Mouse (Mus musculus) limb, embryonic 15.5 days (tissue): ENCODE data around the gene Smo. TPM values are rescaled to one million over a fixed set of nuclear protein-coding genes. Genes with fewer than 3 reads are reported as not detected.

Experiments
- ATAC-seq: fragments of 200-750 bp; cut with Nextera tagmentation; 2 replicates; pipeline ENCODE4 v1.8.0; 2017; ENCODE audit warnings: low read depth, moderate TSS enrichment; ENCODE audit not compliant: insufficient number of reproducible peaks, low FRiP score, low TSS enrichment
- H3K27ac ChIP-seq: fragments of 300-500 bp; sonication (generic); 2 replicates; pipeline ENCODE4 v1.5.1; 2015; ENCODE audit warnings: moderate library complexity, mild to moderate bottlenecking, inconsistent platforms
- H3K27me3 ChIP-seq: fragments of 300-500 bp; sonication (generic); 2 replicates; pipeline ENCODE4 v1.6.1; 2015; ENCODE audit warnings: inconsistent platforms
- H3K36me3 ChIP-seq: fragments of 300-500 bp; sonication (generic); 2 replicates; pipeline ENCODE4 v1.6.1; 2015; ENCODE audit warnings: inconsistent platforms
- H3K4me1 ChIP-seq: fragments of 300-500 bp; sonication (generic); 2 replicates; pipeline ENCODE4 v1.6.1; 2015; ENCODE audit warnings: inconsistent platforms
- H3K4me2 ChIP-seq: fragments of 300-500 bp; sonication (generic); 2 replicates; pipeline ENCODE4 v1.6.1; 2015; ENCODE audit warnings: mild to moderate bottlenecking, inconsistent platforms
- H3K4me3 ChIP-seq: fragments of 300-500 bp; sonication (generic); 2 replicates; pipeline ENCODE4 v1.5.1; 2015; ENCODE audit warnings: mild to moderate bottlenecking, inconsistent platforms
- H3K9ac ChIP-seq: fragments of 300-500 bp; sonication (generic); 2 replicates; pipeline ENCODE4 v1.6.1; 2015; ENCODE audit warnings: inconsistent platforms
- H3K9me3 ChIP-seq: fragments of 300-500 bp; sonication (generic); 2 replicates; pipeline ENCODE4 v1.6.1; 2016; ENCODE audit warnings: inconsistent platforms
- WGBS: fragments of 180-500 bp; shearing (Covaris S2); methylation state at CpG from one replicate; pipeline ENCODE4 v1.1.7; 2015; 5-methylcytosine and 5-hydroxymethylcytosine counted together
- polyA plus RNA-seq: library from polyadenylated mRNA; unstranded; fragments of >200 nt; fragmentation: Nextera tagmentation; extraction: Ambion mirVana; gene quantifications from 2 replicates; pipeline ENCODE4 v1.2.1, GENCODE M21; 2015

Gene Smo
- polyA plus RNA-seq, 1 experiment from 2014 or later, result 52.1 TPM

GRCm38 (mm10) chr6:29704143-29704542 is 31.2 kb upstream of the Smo start:
- peaks cover 3% of the 10 kb centered on the region; the same call in 1 of the 2 replicates for H3K4me1 ChIP-seq
- no peak overlapping the region for H3K4me2 ChIP-seq
- no peak overlapping the region for H3K4me3 ChIP-seq
- no peaks in the 10 kb centered on the region for H3K27me3 ChIP-seq
- H3K27ac ChIP-seq, result no peak overlapping the region
- no peaks in the 10 kb centered on the region for H3K9me3 ChIP-seq
- no peak overlapping the region for H3K9ac ChIP-seq
- H3K36me3 ChIP-seq, result no peaks in the 10 kb centered on the region
- WGBS, result 88% methylated on average over 5 of the region's 5 CpGs
- ATAC-seq, result no peak

GRCm38 (mm10) chr6:29707902-29708301 is 27.4 kb upstream of the Smo start:
- peaks cover 3% of the 10 kb centered on the region; the same call in 1 of the 2 replicates for H3K4me1 ChIP-seq
- H3K27ac ChIP-seq, result no peak overlapping the region
- 27% methylated on average over 2 of the region's 2 CpGs for WGBS
- H3K27me3 ChIP-seq, result no peaks in the 10 kb centered on the region
- H3K36me3 ChIP-seq, result no peaks in the 10 kb centered on the region
- no peaks in the 10 kb centered on the region for H3K9me3 ChIP-seq
- no peak overlapping the region for H3K4me2 ChIP-seq
- no peak for ATAC-seq
- no peak overlapping the region for H3K4me3 ChIP-seq
- H3K9ac ChIP-seq, result no peak overlapping the region

GRCm38 (mm10) chr6:29711318-29711717 is 24.0 kb upstream of the Smo start:
- H3K27me3 ChIP-seq, result no peaks in the 10 kb centered on the region
- H3K4me2 ChIP-seq, result no peak overlapping the region
- no peak overlapping the region for H3K27ac ChIP-seq
- H3K9ac ChIP-seq, result no peak overlapping the region
- no peak for ATAC-seq
- H3K4me3 ChIP-seq, result no peak overlapping the region
- no peaks in the 10 kb centered on the region for H3K9me3 ChIP-seq
- WGBS, result 25% methylated on average over 3 of the region's 3 CpGs
- H3K4me1 ChIP-seq, result peaks cover 3% of the 10 kb centered on the region; the same call in 1 of the 2 replicates
- no peaks in the 10 kb centered on the region for H3K36me3 ChIP-seq

- Histone ChIP-seq H3K9me3 (no peaks in the 10 kb centered on the region), H3K36me3 (no peaks in the 10 kb centered on the region), H3K27ac (no peak overlapping the region), H3K9ac (no peak overlapping the region), H3K4me2 (no peak overlapping the region), H3K4me3 (no peak overlapping the region), H3K27me3 (no peaks in the 10 kb centered on the region), H3K4me1 (peaks cover 9% of the 10 kb centered on the region)
- ATAC-seq, result no peak
- WGBS, result 43% methylated on average over 3 of the region's 3 CpGs
Measured at GRCm38 (mm10) chr6:29712011-29712584, 23.2 kb upstream of the Smo start.

- H3K36me3 ChIP-seq, result no peaks in the 10 kb centered on the region
- H3K4me2 ChIP-seq, result no peak overlapping the region
- H3K9me3 ChIP-seq, result no peaks in the 10 kb centered on the region
- 58% methylated on average over 10 of the region's 10 CpGs for WGBS
- H3K4me3 ChIP-seq, result no peak overlapping the region
- H3K27me3 ChIP-seq, result no peaks in the 10 kb centered on the region
- no peak overlapping the region for H3K9ac ChIP-seq
- peaks cover 28% of the 10 kb centered on the region for H3K4me1 ChIP-seq
- ATAC-seq, result no peak
- peak overlapping the region; percentile 88 for H3K27ac ChIP-seq
Measured at GRCm38 (mm10) chr6:29716624-29717365, 18.5 kb upstream of the Smo start.

GRCm38 (mm10) chr6:29717541-29717940 is 17.8 kb upstream of the Smo start:
- no peaks in the 10 kb centered on the region for H3K27me3 ChIP-seq
- H3K4me3 ChIP-seq, result peak overlapping the region; percentile 21; the same call in 1 of the 2 replicates
- H3K27ac ChIP-seq, result peak overlapping the region; percentile 88
- no peaks in the 10 kb centered on the region for H3K9me3 ChIP-seq
- H3K4me1 ChIP-seq, result peaks cover 28% of the 10 kb centered on the region
- peak overlapping the region; percentile 55 for H3K4me2 ChIP-seq
- no peak overlapping the region for H3K9ac ChIP-seq
- no peaks in the 10 kb centered on the region for H3K36me3 ChIP-seq
- ATAC-seq, result no peak
- WGBS, result 62% methylated on average over 10 of the region's 10 CpGs

- no peaks in the 10 kb centered on the region for H3K36me3 ChIP-seq
- H3K4me1 ChIP-seq, result peaks cover 28% of the 10 kb centered on the region
- no peak overlapping the region for H3K9ac ChIP-seq
- H3K4me2 ChIP-seq, result peak overlapping the region; percentile 55
- 11% methylated on average over 14 of the region's 14 CpGs for WGBS
- ATAC-seq, result peak; percentile 69
- peak overlapping the region; percentile 88 for H3K27ac ChIP-seq
- peak overlapping the region; percentile 21 for H3K4me3 ChIP-seq
- H3K9me3 ChIP-seq, result no peaks in the 10 kb centered on the region
- no peaks in the 10 kb centered on the region for H3K27me3 ChIP-seq
Measured at GRCm38 (mm10) chr6:29717952-29718521, 17.3 kb upstream of the Smo start.

- Histone ChIP-seq H3K4me3 (peak overlapping the region; percentile 41), H3K27ac (peak overlapping the region; percentile 88), H3K4me1 (peaks cover 28% of the 10 kb centered on the region), H3K27me3 (no peaks in the 10 kb centered on the region), H3K4me2 (peak overlapping the region; percentile 55), H3K36me3 (no peaks in the 10 kb centered on the region), H3K9me3 (no peaks in the 10 kb centered on the region), H3K9ac (peak overlapping the region; percentile 26; the same call in 1 of the 2 replicates)
- WGBS, result 2% methylated on average over 15 of the region's 15 CpGs
- peak; percentile 78; the same call in 1 of the 2 replicates for ATAC-seq
Measured at GRCm38 (mm10) chr6:29718894-29719329, 16.4 kb upstream of the Smo start.

- Histone ChIP-seq H3K4me2 (no peak overlapping the region), H3K4me1 (peaks cover 23% of the 10 kb centered on the region), H3K9ac (no peak overlapping the region), H3K36me3 (no peaks in the 10 kb centered on the region), H3K27ac (no peak overlapping the region), H3K27me3 (no peaks in the 10 kb centered on the region), H3K9me3 (no peaks in the 10 kb centered on the region), H3K4me3 (no peak overlapping the region)
- ATAC-seq, result no peak
- WGBS, result 71% methylated on average over 2 of the region's 2 CpGs
Measured at GRCm38 (mm10) chr6:29721890-29722289, 13.4 kb upstream of the Smo start.

- no peak overlapping the region for H3K4me3 ChIP-seq
- H3K4me1 ChIP-seq, result no peaks in the 10 kb centered on the region
- H3K27ac ChIP-seq, result no peak overlapping the region
- no peaks in the 10 kb centered on the region for H3K9me3 ChIP-seq
- H3K4me2 ChIP-seq, result no peak overlapping the region
- 60% methylated on average over 1 of the region's 1 CpGs for WGBS
- H3K9ac ChIP-seq, result no peak overlapping the region
- no peak for ATAC-seq
- H3K27me3 ChIP-seq, result no peaks in the 10 kb centered on the region
- H3K36me3 ChIP-seq, result no peaks in the 10 kb centered on the region
Measured at GRCm38 (mm10) chr6:29726576-29727200, 8.6 kb upstream of the Smo start.

- no peaks in the 10 kb centered on the region for H3K9me3 ChIP-seq
- H3K4me3 ChIP-seq, result no peak overlapping the region
- no peaks in the 10 kb centered on the region for H3K36me3 ChIP-seq
- ATAC-seq, result no peak
- no peak overlapping the region for H3K4me2 ChIP-seq
- WGBS, result 79% methylated on average over 3 of the region's 3 CpGs
- no peaks in the 10 kb centered on the region for H3K27me3 ChIP-seq
- no peak overlapping the region for H3K9ac ChIP-seq
- H3K4me1 ChIP-seq, result no peaks in the 10 kb centered on the region
- no peak overlapping the region for H3K27ac ChIP-seq
Measured at GRCm38 (mm10) chr6:29728035-29728434, 7.3 kb upstream of the Smo start.

GRCm38 (mm10) chr6:29729491-29729890 is 5.8 kb upstream of the Smo start:
- Histone ChIP-seq H3K4me3 (no peak overlapping the region), H3K9ac (no peak overlapping the region), H3K27ac (no peak overlapping the region), H3K9me3 (no peaks in the 10 kb centered on the region), H3K4me2 (no peak overlapping the region), H3K27me3 (no peaks in the 10 kb centered on the region), H3K36me3 (no peaks in the 10 kb centered on the region), H3K4me1 (no peaks in the 10 kb centered on the region; the same call in 1 of the 2 replicates)
- ATAC-seq, result no peak
- WGBS, result 75% methylated on average over 1 of the region's 1 CpGs
